Mouse (Mus musculus): ENCODE data around the gene Tmed10.

Gene Tmed10

DNA sequence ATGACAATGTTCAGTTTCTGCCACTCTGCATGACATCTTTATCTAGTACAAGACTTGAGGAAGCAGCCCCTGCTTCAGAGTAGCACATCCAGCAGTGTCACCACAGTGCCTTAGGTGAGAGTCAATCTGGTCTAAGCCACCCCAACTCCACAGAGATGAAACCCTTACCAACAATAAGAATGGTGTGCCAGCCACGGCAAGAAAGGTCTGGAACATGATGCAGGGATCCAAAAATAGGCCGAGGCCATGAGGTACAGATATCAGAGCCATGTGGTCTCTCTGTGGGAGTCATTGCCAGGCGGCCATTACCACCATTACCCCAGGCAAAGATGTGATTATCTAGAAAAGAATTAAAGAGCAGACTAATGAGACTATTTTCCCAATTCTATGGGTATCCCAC, 66.0 kb downstream of the Tmed10 start:
- peak; percentile 57 to 67 for DNase-seq

DNA sequence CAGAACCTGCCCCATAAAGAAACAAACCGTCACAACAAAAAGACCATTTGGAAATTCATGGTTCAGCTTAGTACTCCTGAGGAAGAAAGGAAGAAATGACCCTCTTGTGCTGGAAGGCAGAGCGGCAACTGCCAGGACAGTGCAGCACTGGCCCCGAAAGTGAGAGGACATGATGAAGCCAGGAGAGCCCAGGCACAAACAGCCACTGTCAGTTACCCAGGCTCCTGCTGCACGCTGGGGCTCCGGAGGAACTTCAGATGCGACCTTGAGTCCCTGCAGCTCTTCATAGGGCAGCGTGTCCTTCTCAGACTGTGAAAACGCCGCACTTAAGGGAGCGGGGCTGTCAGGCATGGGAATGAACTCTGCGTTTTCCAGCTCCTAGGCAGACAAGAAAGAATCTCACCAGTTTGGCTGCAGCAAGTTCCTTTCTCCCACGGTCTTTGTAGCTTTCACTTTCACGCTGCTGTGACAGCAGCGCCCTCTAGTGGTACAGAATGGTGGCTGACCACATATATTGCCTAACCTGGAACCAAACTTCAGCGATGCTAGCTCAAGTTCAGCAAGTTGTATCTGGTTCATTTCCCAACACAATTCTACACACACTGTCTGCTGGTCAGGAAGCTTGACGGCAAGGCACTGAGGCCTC, 69.3 kb downstream of the Tmed10 start:
- DNase-seq: peak; percentile 84 to 89

DNA sequence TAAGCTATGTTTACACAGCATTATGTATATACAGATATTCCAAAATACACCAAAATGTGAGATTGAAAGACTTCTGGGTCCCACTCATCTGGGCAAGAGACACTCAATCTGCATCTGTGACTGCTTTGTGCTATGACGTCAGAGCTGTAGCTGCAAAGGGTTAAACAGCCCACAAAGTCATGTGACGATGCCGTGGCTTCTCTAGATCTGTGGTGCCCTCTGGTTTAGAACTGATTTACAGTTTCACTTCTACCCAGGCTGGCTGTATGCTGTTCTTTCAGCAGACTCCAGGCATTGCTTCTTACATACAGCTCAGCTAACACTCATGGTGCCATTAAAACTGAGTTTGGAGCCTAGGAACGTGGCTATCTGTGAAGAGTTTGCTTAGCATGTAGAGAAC, 69.9 kb downstream of the Tmed10 start:
- DNase-seq: no peak

DNA sequence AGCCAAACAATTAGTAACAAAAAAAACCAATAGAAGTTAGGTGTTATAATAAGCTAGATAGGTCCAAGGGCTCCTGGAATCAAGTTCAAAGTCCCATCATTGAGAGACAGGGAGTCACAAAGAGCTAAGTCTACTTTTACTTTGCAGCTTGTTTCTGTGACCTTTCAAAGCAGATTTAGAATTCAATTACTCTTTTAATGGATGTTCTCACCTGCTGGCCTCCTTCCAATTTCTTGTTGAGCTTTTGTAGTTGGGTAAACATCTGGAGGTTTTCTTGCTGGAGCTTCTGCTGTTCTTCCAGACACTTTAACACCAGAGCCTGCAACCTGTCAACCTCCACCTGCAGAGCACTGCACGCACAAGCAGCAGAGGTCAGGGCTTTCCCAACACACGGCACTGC, 71.4 kb downstream of the Tmed10 start:
- DNase-seq: no peak

DNA sequence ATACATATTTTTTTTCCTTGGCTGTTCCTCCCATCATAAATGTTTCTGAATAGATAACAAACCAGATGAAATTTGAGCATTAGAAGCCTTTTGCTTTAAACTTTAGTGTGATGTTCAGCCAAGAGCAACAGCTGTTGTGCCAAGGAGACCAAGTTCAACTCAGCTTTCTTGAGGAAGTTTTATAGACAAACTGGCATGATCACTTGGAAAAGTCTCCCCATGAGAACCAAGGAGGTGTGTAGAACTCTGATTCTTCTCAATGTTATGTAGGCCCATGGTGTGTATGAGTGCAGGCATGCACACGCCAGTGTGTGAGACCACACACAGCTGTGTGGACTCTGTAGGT, 75.8 kb downstream of the Tmed10 start:
- no peak for DNase-seq

DNA sequence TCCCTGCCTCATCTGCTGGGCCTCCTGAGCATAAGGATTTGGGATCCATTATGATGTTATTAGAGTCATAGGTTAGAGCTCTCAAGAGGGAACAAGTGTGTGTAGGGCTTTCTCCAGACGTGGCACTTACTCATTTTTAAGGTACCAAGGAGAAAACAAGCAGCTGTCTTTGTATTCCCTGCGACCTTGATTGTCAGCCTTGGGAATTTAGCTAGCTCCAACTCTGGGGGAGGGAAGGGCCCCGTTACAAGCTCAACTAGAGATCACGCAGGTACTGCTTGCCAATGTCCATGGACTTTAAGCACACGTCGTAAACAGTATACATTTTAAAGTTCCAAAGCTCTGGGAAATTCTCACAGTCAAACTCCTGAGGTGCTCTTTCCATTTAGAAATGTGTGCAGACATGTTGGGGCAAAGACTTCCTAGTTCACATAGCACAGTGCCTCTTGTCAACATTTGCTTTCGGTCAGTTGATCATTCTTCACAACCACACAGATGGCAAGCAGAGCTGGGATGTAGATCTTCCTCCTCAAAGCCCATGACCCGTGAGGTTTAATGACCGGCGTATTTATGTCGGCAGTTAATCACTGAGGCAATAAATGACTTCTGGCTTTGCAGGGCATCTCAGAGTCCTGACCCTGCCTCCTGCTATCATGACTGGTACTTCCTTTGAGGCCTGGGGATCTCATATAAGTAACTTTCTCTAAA, 76.4 kb downstream of the Tmed10 start:
- DNase-seq: no peak

DNA sequence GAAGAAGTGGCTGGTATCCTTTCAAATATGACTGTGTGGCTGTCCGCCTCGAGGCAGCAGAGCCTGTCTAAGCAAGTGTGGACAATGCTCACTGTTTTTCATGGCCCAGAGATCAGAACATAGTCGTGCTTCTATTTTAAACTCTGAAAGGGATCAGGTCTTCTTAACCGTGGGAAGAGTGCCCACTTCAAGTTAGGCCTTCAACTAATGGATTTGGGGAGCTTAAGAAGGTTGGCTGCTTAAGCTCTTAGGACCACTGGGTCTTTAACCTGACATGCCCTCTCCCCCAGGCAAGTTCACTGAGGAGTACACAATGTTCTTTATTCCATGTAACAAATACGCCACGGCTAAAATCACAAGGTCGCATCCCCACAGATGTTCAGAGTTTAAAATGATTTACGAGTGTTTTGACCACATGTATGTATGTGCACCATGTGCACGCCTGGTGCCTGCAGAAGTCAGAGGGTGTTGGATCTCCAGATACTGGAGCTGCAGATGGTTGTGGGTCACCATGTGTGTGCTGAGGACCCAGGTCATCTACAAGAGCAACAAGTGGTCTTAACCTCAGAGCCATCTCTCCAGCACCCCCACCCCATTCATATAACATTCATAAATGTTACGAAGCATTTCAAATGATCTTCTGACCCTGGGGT, 77.2 kb downstream of the Tmed10 start:
- no peak for DNase-seq

DNA sequence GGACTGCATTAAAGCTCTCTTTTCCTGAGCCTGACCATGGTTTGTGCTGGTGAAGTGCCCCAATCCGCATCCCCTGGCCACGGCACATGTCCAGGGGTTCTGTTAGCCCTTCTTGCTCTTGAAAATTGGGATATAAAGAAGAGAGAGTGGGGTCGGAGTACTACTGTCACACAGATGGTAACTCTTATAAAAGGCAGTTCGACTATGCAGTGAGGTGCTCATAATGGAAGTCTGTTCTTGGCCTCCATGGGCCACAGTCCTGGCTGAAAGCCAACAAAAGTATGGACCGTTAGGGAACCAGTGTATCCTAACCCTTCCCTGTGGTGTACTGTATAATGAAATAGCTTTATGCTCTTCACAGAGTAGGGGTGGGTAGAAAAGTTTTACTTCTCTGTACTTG, 77.7 kb downstream of the Tmed10 start:
- no peak for DNase-seq

DNA sequence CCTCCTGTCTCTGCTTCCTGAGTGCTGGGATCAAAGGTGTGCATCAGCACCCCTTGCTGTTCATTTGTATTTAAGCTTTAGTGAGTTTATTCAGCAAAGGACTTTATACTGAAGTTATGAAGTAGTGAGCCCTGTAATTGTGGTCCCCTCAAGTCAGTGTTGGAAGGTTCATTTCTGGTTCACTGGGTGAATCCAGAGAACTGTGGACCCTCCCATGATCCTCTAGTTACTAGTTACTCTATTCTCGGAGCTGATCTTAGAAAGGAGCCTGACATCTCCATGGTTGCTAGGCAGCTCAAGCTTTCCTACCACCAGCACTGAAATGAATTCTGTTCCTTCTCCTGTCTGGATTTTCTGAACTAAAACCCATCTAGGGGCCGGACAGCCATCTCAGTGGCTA, 79.1 kb downstream of the Tmed10 start:
- DNase-seq: no peak

DNA sequence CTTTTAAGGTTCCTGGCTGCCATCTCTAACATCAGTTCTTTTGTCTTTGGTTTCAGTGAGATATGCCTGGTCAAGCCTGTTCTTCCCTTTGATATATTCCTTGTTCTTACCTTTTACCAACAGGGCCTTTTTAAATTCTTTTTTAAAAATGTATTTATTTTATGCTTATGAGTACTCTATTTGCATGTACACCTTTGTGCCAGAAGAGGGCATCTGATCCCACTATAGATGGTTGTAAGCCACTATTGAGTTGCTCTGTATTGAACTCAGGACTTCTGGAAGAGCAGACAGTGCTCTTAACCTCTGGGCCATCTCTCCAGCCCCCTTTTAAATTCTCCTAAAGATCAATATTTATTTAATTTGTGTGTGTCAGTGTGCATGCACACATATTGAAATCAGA, 81.7 kb downstream of the Tmed10 start:
- DNase-seq: no peak

DNA sequence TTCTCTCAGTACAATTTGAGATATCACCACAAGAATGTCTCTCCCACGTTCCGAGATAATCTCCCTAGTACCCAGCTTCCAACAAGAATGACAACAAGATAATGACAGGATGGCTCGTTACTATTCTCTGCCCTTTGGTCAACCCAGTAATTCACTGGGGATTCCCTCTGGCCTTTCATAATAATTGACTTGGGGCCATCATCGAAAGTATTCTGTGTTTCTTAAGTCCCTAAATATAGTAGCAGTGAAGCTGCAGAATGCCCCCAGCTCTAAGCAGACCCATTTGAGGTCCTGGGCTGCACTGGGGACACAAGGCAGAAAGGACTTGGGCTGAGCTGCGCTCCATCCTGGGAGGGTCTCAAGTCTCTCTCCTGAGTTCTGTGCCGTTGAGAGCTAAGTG, 82.4 kb downstream of the Tmed10 start:
- no peak for DNase-seq

DNA sequence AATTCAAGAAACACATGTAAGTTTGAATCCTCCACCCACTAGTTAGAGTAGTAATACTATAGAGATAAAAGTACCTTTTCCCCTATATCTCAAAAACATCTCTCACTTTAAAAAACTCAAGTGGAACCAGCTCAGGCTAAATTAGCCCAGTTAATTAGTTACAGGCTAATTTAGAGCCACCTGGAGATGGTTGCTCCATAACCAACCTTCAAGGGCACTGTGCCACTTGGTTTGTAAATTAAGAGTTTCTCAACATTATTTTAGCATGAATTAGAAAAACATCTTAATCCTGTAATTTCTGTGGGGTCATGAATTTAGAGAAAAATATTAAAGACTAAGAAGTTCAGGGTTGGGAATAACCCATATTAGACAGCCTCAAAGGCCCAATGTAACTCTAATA, 83.1 kb downstream of the Tmed10 start:
- DNase-seq: no peak

DNA sequence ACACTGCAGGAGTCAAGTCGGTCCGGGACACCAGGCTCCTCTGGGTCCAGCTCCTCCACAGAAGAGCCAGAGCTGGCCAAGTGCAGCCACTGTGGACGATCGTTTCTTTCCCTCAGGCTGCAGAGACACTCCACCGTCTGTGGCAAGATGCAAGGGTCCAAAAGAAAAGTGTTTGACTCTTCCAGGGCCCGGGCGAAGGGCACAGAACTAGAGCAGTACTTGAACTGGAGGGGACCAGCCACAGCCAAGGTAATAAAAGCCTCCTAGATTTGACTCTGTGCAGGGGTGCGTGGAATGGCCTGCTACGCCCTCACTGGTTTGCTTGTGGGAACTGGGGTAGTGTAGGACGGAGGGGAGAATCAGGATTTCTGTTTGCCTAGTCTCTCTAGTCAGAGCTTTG, 84.0 kb downstream of the Tmed10 start:
- no peak for DNase-seq
